Mouse (Mus musculus): ENCODE measurements around the gene Adssl1.
A peak's percentile ranks its signal among the peaks of the same experiment; 100 is the strongest.

Gene Adssl1

DNA sequence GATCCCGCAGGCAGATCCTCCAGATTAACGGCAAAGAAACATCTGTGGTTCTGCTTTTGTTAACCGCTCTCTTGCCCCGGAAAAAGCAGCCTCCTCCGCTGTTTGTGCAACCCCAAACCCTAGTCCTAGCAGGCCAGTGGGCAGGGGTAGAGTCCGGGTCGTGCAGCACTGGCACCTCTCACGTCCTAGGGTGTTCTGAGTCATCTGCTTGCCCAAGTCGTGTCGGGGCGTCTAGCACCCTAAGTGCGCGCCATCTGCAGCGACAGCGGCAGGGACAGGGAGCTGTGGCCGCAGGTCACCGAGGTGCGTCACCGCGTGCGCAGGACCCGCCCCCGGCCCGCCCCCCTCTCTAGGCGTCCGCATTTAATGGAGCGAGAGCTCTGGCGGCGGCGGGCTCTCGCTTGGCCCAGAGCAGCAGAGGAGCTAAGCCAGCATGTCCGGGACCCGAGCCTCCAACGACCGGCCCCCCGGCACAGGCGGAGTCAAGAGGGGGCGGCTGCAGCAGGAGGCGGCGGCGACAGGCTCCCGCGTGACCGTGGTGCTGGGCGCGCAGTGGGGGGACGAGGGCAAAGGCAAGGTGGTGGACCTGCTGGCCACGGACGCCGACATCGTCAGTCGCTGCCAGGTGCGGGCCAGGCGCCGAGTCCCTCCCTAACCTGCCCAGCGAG lies at the start of gene Adssl1:
Adssl1 (plus strand) TSS at position 360 of the 668 bp plus-strand sequence.
- DNase-seq = peak; percentile 60 to 68

DNA sequence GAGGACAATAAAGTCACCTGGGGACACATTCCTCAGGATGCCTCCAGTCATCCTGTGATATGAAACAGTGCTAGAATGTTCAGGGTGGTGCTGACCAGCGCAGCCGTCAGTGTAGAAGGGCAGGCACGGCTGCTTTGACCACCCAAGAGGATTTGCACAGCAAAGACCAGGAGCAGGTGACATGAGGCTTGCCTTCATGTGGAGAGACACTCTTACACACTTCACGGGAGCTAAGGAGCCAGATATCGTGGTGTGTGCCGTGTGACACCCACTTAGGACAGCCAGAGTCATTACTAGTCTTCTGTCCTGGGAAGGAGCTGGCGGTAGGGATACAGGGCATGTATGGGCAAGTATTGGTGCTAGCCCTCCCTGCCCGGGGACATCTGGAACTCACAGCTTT lies 49.7 kb upstream of the Adssl1 start:
- no peak for DNase-seq

DNA sequence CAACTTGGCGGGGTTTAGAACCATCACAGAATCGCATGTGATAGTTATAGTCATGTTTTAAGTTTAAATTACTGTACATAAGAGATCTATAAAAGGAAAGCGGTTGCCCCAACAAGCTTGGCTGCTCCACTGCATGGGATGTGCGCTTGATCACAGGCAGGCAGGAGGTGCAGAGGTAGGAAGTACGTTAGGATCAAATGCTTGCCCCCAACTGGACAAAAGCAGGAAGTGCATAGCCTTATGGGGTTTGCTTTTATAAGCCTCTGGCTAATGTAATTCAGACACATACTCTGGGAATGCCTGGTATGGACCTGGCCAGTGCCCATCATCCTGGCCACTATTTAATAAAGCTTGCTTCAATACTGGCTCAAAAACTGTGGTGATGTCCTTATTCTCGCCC lies 48.8 kb upstream of the Adssl1 start:
- DNase-seq = no peak

DNA sequence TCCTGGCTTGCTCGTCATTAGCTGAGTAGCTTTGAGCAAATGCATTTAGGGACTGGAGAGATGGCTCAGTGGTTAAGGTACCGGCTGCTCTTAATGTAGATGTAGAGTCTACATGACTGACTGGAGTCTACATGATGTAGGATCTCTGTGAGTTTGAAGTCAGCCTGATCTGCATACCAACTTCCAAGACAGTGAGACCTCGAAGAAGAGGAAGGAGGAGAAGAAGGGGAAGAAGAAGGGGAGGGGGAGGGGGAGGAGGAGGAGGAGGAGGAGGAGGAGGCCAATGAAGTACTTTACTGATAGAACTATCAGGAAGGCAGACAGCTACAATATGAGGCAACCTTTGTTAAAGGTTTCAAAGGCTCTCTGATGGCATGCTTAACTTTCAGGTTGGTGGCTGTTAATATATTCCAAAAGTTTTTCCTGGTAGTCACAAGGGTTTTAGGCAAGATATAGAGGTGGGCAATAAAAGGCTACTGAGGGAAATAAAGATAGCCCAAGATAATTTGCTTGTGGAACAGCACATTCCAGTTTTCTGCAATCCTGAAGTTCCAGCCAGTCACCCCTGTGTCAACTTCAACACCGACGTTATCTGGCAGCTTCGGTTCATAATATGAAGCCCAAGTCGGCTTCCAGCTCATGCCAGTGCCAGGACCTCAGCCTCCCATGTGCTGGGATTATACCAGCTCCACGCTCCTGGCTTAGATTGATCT lies 44.4 kb upstream of the Adssl1 start:
- DNase-seq = no peak

DNA sequence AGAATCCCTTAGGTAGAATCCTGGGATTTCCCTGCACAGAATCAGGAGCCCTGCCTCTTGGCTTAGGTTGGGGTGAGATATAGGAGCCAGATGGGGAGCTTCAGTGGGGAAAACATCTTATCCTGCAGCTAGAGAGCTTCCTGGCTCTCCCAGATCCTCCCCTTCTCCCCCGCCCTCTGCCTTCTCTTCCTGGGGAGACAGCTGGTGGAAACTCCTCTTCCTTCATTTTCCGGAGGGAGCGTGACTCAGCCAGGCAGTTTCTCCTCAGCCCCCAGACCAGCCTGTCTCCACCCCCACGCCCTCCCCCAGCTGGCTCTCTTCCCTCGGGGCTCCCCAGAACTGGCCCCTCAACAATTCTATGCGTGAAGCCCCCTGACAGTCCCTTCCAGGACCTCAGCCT lies 43.5 kb upstream of the Adssl1 start:
- DNase-seq = no peak

DNA sequence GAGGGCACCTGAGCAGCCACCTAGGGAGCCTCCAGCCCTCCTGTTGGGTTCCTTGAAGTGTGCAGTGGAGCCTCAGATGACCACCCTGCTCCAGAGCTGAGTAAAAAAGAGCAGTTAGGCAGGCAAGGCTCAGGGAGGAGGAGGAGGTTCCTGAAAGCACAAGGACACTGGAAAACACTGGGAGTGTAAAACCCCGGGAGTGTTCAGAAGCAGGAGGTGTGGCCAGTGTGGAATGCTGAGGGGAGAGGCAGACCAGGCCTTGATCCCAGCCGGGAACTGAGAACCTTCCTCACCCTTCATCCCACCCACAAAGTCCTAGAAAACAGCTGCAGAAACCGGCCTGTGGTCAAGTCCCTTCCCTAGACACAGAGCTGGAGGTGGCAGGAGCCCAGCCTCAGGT lies 43.1 kb upstream of the Adssl1 start:
- no peak for DNase-seq

DNA sequence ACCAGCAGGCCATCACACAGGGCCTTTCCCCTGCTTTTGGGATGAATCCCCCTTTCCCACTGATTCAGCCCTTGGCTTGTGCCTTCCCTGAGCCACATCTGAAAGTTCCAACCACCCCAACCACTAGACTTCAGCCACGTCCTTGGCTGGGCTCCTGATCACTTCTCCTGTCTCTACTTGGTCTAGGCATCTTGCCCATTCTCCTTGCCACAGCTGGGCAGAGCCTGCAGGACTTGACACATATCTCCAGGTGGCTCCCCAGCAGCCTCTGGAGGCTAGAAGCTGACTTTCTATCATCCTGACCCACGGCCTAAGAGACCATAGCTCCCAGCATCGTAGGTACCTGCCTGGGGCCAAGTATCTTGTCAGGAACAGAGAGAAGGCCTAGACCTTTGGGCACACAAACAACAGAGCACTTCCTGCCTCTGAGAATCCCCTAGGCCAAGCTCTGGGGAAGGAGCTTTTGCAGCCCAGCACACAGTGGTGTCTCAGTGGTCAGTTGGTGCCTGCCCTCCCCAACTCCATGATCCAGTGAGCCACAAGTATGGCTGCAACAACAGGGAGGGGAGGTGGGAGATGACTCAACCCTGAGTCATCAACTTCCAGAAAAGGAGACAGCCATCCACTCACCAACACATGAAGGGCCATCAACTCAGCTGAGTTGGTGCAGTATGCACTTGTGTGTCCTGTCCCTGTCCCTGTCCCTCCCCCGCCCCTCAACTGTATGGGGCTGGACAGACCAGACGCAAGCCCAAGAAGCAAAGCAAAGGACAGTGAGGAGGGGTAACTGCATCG lies 41.4 kb upstream of the Adssl1 start:
- DNase-seq = no peak

DNA sequence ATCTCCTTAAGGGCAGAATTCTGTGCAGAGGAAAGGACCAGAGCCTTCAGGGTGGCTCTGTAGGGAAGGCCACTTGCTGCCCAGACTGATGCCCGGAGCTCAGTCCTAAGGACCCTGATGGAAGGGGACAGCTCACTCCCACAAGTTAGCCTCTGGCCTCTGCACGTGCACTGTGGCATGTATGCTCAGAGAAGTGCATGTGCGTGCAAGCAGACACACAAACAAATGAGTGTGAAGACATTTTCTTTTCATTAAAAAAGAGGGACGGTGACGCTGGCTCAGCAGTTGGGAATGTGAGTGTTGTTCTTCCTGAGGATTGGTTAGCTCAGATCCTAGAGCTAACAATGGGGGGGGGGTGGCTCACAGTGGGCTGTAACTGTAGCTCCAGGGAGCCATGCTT lies 40.4 kb upstream of the Adssl1 start:
- DNase-seq = no peak

DNA sequence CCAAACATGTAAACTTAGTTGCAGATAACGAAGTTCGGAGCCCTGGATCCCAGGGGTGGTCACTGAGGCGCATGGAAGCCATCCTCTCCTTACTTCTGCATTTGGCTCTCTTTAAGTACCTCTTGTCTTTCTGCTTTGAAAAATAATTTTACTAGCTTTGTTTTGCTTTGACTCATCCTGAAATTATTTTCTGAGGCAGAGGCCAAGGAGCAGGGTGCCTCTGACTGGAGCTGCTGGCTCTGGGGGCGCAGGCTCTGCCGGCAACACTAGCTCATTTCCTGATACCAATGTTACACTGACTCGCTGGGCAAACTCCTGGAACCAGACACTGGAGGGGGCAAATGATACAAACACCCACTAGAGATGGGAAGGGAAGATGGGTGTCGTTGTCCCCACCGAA lies 39.9 kb upstream of the Adssl1 start:
- DNase-seq = no peak

DNA sequence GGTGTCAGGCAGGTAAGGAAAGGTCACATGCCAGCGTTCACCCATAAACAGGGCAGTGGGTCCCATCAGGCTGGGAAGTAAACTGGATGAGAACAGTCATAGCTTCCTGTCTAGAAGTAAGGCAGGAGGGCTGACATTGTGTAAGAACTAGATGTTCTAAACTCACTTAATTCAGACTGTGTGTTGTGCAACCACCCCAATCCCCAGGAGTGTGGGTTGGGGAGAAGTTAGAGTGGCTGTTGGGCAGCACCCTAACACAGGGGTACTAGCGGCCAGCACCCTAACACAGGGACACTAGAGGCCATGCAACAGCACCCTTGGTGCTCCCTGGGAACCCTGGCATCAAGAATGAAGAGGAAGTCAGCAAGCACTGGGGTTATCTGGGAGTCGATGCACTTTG lies 38.7 kb upstream of the Adssl1 start:
- DNase-seq = no peak

DNA sequence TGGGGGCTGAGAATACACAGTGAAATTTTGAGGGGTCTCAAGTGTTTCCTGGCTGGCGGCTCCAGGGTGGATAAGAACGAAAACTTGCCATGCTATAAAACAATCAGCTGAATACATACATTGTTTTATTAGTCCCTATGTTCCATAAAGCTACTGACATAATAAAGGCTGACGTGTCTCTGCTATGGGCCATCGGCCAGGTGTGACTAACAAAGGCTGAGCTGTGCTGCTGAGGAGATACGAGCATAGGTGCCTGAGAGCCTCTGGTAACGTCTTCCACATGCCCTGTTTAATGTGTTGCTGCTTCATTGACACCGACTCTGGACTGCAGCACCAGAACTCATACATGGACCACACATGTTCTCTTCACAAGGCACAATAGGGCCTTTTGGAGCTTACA lies 34.9 kb upstream of the Adssl1 start:
- DNase-seq = no peak

DNA sequence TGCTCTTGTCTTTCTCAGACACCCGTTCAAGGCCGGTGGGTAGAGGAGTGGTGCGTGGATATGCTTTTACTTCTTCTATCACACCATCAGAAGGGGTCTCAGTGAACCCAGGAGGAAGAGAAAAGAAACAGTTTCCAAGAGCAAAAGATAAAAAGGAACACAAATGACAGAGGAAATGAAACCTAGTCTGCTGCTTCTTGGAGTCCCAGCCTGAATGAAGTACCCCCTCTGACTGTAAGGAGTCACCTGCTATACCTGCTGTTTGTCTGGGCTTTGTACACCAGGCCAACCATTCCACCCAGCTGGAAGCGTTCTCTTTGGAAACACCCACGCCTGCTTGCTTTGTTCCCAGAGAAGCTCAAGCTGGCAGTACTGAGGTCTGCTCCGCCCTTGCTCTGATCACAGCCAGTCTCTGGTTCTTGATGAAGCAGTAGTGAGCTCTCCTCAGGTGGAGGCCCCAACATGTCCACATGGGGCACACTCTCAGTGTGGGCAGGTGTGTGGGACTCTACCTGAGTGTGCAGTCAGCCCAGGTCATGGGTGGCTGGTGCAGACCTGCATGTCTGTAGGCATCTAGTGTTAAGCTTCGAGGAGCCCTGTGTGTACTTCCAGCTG lies 33.8 kb upstream of the Adssl1 start:
- no peak for DNase-seq

DNA sequence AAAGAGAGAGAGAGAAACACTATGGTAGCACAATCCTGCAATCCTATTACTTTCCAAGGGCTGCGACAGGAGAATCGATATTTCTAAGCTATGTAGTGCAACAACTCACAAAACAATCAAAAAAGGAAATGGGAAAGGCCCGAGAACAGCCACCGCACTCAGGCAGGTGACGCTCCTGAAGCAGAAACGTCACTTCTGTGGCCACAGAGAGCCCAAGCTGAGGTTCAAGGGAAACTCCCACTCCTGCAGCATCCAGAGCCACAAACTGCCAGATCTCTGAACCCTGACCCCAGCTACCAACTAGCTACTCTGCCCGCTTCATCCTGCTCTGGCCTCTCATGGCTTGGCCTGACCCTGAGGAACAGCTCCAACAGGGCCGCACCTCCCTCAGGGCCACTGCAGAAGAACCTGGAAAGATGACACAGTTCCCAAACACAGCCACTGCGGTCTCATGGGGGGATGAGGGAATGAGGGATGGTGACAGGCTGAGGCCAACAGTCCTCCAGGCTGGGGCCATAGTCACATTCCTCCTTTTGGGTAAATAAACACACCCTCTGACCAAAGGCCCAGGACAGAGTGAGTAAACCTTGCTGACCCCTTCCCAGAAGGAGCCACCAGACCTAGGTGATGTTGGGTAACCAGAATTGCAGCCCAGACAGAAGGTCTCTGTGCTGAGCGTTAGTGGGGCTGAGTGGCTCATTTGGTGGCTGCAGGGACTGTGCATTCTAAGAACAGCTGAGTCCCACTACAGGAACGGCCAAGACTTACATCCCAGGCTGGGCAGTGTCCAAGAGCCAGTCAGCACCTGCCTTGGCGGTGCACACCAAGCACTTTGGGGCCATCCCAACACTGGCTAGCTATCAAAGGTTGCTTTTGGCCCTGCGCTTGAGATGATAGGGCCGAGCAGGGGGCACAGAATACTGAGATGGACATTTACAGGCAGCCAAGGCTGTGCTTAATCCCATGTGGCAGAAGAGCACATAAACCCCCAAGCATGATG lies 32.4 kb upstream of the Adssl1 start:
- DNase-seq = peak; percentile 79 to 86

DNA sequence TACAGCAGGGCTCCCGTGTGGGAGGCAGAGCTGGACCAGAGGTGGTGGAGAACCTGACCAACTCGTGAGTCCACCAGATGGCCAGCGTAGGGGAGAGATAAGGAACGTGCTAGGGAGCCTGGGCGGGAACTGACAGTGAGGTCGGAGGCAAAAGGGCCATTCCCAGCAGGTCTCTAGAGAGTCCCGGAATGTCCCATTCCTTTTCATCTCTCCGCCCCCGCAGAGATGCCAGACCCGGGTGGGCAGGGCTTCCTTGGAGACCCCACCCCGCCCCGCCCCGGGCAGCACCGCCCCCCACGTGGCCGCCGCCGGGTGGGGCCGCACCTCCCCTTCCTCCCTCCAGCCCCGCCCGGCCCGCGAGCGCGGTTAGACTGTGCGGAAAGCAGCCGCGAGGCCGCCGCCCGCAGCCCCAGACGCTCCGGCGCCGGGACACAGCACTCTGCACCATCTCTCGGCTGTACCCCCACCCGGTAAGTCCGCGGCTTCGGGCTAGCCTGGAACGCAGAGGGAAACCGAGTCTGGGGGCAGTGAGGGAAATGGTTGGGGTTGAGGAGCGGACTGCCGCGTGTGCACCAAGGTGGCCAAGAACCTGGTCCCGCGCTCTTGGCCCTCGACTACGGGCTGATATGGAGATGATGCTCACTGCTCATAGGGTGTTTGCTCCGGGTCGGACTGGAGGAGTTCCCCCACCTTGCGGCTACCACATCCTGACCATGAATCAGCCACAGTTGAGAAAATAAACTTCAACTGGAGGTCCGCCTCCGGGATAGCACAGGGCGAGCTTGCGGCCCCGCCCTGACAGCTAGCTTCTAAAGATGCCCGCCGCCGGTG lies 31.2 kb upstream of the Adssl1 start, which contains the start of gene Inf2:
Inf2 (plus strand) TSS at position 359 of the 831 bp plus-strand sequence.
- peak; percentile 61 to 74 for DNase-seq

DNA sequence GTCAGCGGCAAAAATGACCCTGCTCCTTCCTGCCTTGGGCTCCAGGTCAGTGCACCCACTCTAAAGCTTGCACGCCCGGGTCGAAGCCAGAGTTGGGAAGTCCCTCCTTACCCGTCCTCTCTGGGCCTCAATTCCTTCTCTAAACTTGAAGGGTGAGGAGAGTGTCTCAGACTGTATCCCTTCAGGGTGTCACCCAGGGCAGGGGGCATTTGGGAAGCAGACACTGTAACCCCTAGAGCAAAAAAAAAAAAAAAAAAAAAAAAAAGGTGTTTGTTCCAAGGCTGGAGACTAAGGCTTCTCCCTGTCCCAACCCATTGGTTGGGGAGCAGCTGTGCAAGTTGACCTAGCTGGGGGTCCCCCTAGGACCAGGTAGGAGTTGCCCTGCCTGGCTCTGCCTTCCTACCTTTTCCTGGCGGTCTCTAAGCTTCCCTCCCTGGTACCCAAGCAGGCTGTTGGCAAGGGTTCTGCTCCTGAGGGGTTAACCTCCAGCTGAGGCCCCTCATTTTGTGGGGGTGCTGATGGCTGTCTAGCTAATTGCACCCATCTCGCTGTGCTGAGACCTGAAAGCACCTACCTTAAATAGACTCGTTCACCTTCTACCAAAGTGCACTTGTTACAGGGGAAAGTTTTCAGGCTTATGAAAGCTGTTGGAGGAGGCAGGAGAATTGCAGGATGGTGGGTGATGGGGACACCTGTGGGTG lies 30.2 kb upstream of the Adssl1 start:
- no peak for DNase-seq

DNA sequence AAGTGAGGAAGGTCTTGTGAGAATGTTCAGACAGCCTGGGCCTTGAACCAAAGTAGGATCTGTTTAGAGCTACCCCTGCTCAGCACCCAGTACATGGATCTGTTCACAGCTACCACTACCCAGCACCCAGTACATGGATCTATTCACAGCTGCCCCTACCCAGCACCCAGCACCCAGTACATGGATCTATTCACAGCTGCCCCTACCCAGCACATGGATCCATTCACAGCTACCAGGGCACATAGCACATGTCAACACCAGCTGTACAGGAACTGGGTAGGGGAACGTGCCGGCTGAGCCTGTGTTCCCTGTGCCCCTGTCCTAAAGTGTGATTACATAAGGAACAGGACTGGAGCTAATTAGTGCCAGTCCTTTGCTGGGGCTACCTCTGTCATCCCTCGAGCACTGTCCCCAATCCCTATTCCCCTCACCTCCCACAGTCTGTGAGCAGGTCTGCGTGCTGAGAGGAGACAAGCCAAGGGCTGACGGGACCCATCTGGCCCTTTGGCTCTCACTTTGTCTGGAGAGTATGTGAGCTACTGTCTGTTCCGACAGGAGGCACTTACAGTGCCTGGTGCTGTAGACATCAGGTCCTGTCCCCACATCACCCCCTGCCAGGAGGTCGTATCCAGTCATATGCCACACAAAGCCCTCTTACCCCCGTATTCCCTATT lies 29.1 kb upstream of the Adssl1 start:
- DNase-seq = peak; percentile 91 to 95

DNA sequence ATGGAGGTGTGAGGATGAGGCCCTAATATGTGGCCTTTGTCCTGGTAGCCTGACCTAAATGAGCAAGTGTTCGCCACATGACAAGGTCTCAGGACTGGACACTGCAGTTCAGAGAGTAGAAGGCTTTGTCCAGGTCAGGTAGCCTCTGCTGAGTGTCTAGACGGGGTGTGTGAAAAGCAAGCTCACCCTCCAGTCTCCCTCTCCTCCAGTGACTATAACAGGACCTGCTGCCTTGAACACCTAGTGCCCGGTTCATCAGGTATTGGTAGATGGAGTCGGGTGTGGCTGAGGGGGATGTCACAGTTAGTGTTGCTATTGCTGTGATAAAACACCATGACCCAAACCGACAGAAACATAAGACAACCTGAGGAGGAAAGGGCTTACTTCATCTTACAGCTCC lies 28.6 kb upstream of the Adssl1 start:
- DNase-seq = no peak

DNA sequence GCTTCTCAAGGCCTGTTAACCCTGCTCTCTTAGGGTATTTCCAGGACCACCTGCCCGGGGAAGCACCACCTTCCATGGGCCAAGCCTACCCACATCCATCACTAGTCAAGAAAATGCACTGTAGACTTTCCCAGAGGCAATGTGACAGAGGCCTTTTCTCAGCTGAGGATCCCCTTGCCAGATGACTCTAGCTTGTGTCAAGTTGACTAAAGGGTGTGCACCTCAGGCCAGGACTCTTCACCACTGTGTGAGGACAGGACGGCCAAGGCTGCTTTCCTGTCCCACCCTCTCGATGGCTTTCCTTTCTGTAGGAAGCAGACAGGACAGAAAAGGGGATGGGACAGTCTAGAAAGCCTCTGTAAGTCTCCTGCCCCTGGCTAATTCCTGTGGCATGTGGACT lies 28.1 kb upstream of the Adssl1 start:
- DNase-seq = no peak

DNA sequence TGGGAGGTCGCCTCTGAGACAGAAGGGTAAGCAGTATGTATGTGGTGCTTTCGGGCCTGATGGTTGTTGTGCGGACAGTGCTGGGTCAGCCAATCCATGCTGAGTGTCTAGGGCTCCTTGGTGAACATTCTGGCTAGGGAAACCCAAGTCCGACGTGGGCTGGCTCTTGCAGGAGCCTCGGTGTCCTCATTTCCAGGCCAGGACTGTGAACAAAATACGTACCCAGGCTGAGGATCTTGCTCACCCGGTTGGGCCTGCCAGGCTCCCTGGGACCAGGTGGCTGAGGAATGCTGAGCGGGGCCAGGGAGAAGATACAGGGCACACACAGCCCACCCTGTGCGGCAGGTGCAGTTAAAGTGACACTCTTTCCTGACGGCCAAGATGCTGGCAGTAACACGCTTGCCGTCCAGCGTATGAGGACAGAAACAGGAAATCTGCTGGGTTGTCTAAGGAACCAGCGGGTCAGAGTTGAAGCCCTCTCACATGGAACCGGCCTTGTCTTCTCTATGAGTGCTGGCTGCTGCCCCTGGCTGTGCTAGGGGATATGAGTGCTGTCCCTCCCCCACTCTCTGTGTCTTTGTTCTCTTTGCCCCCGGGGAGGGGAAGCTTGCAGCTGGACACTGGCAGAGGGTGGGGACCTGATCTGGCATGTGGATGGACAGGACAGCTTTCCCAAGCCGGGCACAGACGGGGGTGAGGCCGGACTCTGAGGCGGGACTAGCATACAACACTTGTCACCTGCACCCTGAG lies 26.7 kb upstream of the Adssl1 start:
- DNase-seq = no peak

Measured in cerebellum, postnatal 10 days (tissue).